Mouse (Mus musculus): ENCODE results near the gene Dnase1l3. TPM values are rescaled to one million over a fixed set of nuclear protein-coding genes. Genes with fewer than 3 reads are reported as not detected.

Gene Dnase1l3
- total and polyA plus RNA-seq, 2 experiments = 10.0 to 24.3 TPM

DNA sequence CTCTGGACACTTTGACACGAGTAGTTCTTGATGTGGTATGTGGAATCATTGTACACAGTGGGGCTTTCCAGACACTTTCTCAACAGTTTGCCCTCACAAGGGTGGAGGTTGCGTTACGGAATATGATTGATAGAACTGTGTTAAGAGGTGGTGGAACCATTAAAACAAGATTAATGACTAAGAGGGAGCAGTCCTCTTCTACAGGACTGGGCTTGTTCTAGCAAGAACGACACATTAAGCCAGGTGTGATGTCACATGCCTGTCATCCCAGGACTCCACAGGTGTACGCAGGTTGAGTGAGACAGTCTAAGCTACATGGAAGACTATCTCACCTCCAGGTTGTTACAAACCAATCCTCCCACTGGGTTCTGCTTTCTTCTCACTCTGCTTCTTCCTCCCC lies 5.1 kb upstream of the Dnase1l3 start:
- Histone ChIP-seq H3K36me3 (ENCODE audit: control insufficient read depth, insufficient read depth, low read length) (no peaks in the 10 kb centered on the region), H3K4me3 (ENCODE audit: insufficient read depth, low read depth, low read length) (no peak overlapping the region), H3K79me2 (ENCODE audit: control insufficient read depth, insufficient read depth, low read length) (peaks cover 3% of the 10 kb centered on the region; the same call in 1 of the 2 replicates), H3K9ac (ENCODE audit: low read depth, low read length) (no peak overlapping the region), H3K27me3 (ENCODE audit: control insufficient read depth, insufficient read depth, low read length) (no peaks in the 10 kb centered on the region), H3K27ac (replicated peaks; ENCODE audit: insufficient read depth, low read depth, low read length) (peak overlapping the region; percentile 42; the same call in 1 of the 2 replicates), H3K4me1 (ENCODE audit: control insufficient read depth, insufficient read depth, low read length) (peaks cover 17% of the 10 kb centered on the region)
- no peak for DNase-seq (ENCODE audit: extremely low read depth, low read depth, low spot score)
- WGBS = 74% methylated on average over 5 of the region's 5 CpGs
- TF ChIP-seq CTCF (IDR thresholded peaks at IDR 0.05; ENCODE audit: low read depth, low read length) (no peak), POLR2A (IDR thresholded peaks at IDR 0.05; ENCODE audit: extremely low read depth, insufficient read depth, low read length) (no peak)

GRCm38 (mm10) chr14:7999030-7999429 lies 4.7 kb upstream of the Dnase1l3 start:
- Histone ChIP-seq H3K4me3 (ENCODE audit: insufficient read depth, low read depth, low read length) (no peak overlapping the region), H3K79me2 (ENCODE audit: control insufficient read depth, insufficient read depth, low read length) (peaks cover 3% of the 10 kb centered on the region; the same call in 1 of the 2 replicates), H3K27me3 (ENCODE audit: control insufficient read depth, insufficient read depth, low read length) (no peaks in the 10 kb centered on the region), H3K9ac (ENCODE audit: low read depth, low read length) (no peak overlapping the region), H3K36me3 (ENCODE audit: control insufficient read depth, insufficient read depth, low read length) (no peaks in the 10 kb centered on the region), H3K27ac (replicated peaks; ENCODE audit: insufficient read depth, low read depth, low read length) (no peak overlapping the region), H3K4me1 (ENCODE audit: control insufficient read depth, insufficient read depth, low read length) (peaks cover 17% of the 10 kb centered on the region)
- DNase-seq (ENCODE audit: extremely low read depth, low read depth, low spot score) = no peak
- whole genome bisulfite sequencing = 93% methylated on average over 3 of the region's 3 CpGs
- TF ChIP-seq POLR2A (IDR thresholded peaks at IDR 0.05; ENCODE audit: extremely low read depth, insufficient read depth, low read length) (no peak), CTCF (IDR thresholded peaks at IDR 0.05; ENCODE audit: low read depth, low read length) (no peak)

DNA sequence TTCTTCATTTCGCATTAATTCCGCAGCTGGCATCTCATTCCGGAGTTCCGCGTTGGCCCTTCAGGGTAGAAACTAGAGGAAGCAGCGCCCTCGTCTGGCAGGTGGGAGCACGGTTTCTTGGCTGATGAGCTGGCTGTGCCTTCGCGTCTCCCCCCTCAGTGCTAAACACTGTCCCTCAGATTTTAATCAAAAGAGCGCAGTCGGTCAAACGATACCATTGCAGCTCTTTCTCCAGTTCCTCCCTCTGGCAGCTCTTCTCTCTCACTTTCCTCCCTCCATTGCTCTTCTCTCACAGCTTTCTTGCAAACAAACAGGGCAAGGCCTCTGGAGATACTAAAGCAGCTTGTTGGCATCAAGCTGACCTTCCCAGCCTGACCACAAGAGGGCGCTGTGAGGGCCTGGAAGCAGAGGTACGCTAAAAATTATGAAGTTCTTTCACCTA lies 2.9 kb upstream of the Dnase1l3 start:
- H3K27ac ChIP-seq (replicated peaks; ENCODE audit: insufficient read depth, low read depth, low read length) = 0 out of 2 replicates have a peak overlapping the region, but pooled peaks have one; percentile 23
- no peak overlapping the region for H3K4me3 ChIP-seq (ENCODE audit: insufficient read depth, low read depth, low read length)
- no peaks in the 10 kb centered on the region for H3K79me2 ChIP-seq (ENCODE audit: control insufficient read depth, insufficient read depth, low read length)
- peak overlapping the region; percentile 63; the same call in 1 of the 2 replicates for H3K9ac ChIP-seq (ENCODE audit: low read depth, low read length)
- WGBS = 3% methylated on average over 15 of the region's 15 CpGs
- TF ChIP-seq CTCF (IDR thresholded peaks at IDR 0.05; ENCODE audit: low read depth, low read length) = peak; percentile 96
- no peak for TF ChIP-seq POLR2A (IDR thresholded peaks at IDR 0.05; ENCODE audit: extremely low read depth, insufficient read depth, low read length)
- H3K36me3 ChIP-seq (ENCODE audit: control insufficient read depth, insufficient read depth, low read length) = no peaks in the 10 kb centered on the region
- H3K27me3 ChIP-seq (ENCODE audit: control insufficient read depth, insufficient read depth, low read length) = no peaks in the 10 kb centered on the region
- DNase-seq (ENCODE audit: extremely low read depth, low read depth, low spot score) = peak; percentile 81
- H3K4me1 ChIP-seq (ENCODE audit: control insufficient read depth, insufficient read depth, low read length) = peaks cover 13% of the 10 kb centered on the region

DNA sequence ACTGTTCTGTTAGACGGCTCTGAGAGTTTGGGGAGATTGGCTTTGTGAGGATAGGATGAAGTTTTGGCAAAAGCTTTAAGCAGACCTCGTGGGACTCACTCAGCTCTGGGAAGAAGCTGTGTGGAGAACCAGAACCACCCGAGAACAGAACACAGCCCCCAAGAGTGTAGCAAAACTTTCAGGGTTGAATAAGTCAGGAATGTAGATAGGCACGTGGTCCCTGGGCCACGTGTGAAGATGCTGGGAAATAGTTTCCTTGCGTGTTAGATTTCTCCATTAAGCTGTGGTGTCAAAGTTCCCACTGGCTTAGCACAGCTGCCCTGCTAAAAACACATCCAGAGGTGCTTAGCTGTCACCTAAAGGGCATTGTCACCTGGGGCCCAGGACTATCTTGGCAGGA lies 2.2 kb downstream of the Dnase1l3 start:
- Histone ChIP-seq H3K27ac (replicated peaks; ENCODE audit: insufficient read depth, low read depth, low read length) (peak overlapping the region; percentile 86), H3K4me1 (ENCODE audit: control insufficient read depth, insufficient read depth, low read length) (no peaks in the 10 kb centered on the region; the same call in none of the 2 replicates), H3K9ac (ENCODE audit: low read depth, low read length) (peak overlapping the region; percentile 75), H3K4me3 (ENCODE audit: insufficient read depth, low read depth, low read length) (peak overlapping the region; percentile 44), H3K36me3 (ENCODE audit: control insufficient read depth, insufficient read depth, low read length) (no peaks in the 10 kb centered on the region), H3K27me3 (ENCODE audit: control insufficient read depth, insufficient read depth, low read length) (no peaks in the 10 kb centered on the region), H3K79me2 (ENCODE audit: control insufficient read depth, insufficient read depth, low read length) (no peaks in the 10 kb centered on the region)
- no peak for DNase-seq (ENCODE audit: extremely low read depth, low read depth, low spot score)
- TF ChIP-seq CTCF (IDR thresholded peaks at IDR 0.05; ENCODE audit: low read depth, low read length) (no peak), POLR2A (IDR thresholded peaks at IDR 0.05; ENCODE audit: extremely low read depth, insufficient read depth, low read length) (no peak)
- 66% methylated on average over 6 of the region's 6 CpGs for WGBS

GRCm38 (mm10) chr14:7991108-7991776 lies 3.1 kb downstream of the Dnase1l3 start:
- 83% methylated on average over 5 of the region's 5 CpGs for WGBS
- H3K27ac ChIP-seq (replicated peaks; ENCODE audit: insufficient read depth, low read depth, low read length) = peak overlapping the region; percentile 83
- H3K79me2 ChIP-seq (ENCODE audit: control insufficient read depth, insufficient read depth, low read length) = no peaks in the 10 kb centered on the region

GRCm38 (mm10) chr14:7989961-7990360 lies 4.4 kb downstream of the Dnase1l3 start:
- Histone ChIP-seq H3K27ac (replicated peaks; ENCODE audit: insufficient read depth, low read depth, low read length) (peak overlapping the region; percentile 59), H3K36me3 (ENCODE audit: control insufficient read depth, insufficient read depth, low read length) (no peaks in the 10 kb centered on the region), H3K9ac (ENCODE audit: low read depth, low read length) (peak overlapping the region; percentile 53), H3K79me2 (ENCODE audit: control insufficient read depth, insufficient read depth, low read length) (no peaks in the 10 kb centered on the region), H3K4me1 (ENCODE audit: control insufficient read depth, insufficient read depth, low read length) (no peaks in the 10 kb centered on the region; the same call in none of the 2 replicates), H3K27me3 (ENCODE audit: control insufficient read depth, insufficient read depth, low read length) (no peaks in the 10 kb centered on the region), H3K4me3 (ENCODE audit: insufficient read depth, low read depth, low read length) (no peak overlapping the region)
- no peak for DNase-seq (ENCODE audit: extremely low read depth, low read depth, low spot score)
- TF ChIP-seq POLR2A (IDR thresholded peaks at IDR 0.05; ENCODE audit: extremely low read depth, insufficient read depth, low read length) (no peak), CTCF (IDR thresholded peaks at IDR 0.05; ENCODE audit: low read depth, low read length) (no peak)
- WGBS = 70% methylated on average over 3 of the region's 3 CpGs

More at GRCm38 (mm10) chr14:7991108-7991776, 3.1 kb downstream of the Dnase1l3 start:
- no peaks in the 10 kb centered on the region for H3K27me3 ChIP-seq (ENCODE audit: control insufficient read depth, insufficient read depth, low read length)
- H3K9ac ChIP-seq (ENCODE audit: low read depth, low read length) = peak overlapping the region; percentile 52
- no peaks in the 10 kb centered on the region; the same call in none of the 2 replicates for H3K4me1 ChIP-seq (ENCODE audit: control insufficient read depth, insufficient read depth, low read length)
- DNase-seq (ENCODE audit: extremely low read depth, low read depth, low spot score) = no peak
- H3K4me3 ChIP-seq (ENCODE audit: insufficient read depth, low read depth, low read length) = peak overlapping the region; percentile 26
- H3K36me3 ChIP-seq (ENCODE audit: control insufficient read depth, insufficient read depth, low read length) = no peaks in the 10 kb centered on the region
- TF ChIP-seq POLR2A (IDR thresholded peaks at IDR 0.05; ENCODE audit: extremely low read depth, insufficient read depth, low read length) (no peak), CTCF (IDR thresholded peaks at IDR 0.05; ENCODE audit: low read depth, low read length) (no peak)

Data from liver, adult 2 months (tissue).